Mouse (Mus musculus) neutrophil, adult 59 days (primary cell): ENCODE results near the gene Zic1. TPM values are rescaled to one million over a fixed set of nuclear protein-coding genes. Genes with fewer than 3 reads are reported as not detected.

Experiments used
- total RNA-seq, 2 experiments: library from RNA; stranded (reverse); gene quantifications; 1 replicate in 1 of 2; 2 replicates in 1 of 2; pipeline ENCODE4 v1.2.4; 2023

Gene Zic1
- not detected for total RNA-seq

DNA sequence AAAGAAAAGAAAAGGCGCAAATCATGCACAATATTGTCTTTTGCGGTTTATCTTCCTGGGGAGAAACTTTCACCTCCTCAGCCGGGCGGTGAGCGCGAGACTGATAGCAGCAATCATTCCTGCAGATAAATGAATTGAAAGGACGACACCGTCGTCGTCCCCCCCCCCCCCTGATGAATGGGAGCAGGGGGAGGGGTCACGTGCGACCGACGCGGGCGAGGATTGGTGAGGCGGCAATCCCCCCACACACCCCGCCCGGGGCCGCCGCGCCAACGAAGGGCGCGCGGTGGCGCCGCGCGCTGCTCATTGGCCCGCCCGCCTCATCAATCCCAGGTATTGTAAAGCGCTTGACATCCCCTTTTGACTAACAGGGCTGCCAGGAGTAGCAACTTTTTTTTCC, at the start of gene Zic1:
Gene Zic1, minus strand, starts transcription at position 147 of the 400 bp plus-strand sequence.

DNA sequence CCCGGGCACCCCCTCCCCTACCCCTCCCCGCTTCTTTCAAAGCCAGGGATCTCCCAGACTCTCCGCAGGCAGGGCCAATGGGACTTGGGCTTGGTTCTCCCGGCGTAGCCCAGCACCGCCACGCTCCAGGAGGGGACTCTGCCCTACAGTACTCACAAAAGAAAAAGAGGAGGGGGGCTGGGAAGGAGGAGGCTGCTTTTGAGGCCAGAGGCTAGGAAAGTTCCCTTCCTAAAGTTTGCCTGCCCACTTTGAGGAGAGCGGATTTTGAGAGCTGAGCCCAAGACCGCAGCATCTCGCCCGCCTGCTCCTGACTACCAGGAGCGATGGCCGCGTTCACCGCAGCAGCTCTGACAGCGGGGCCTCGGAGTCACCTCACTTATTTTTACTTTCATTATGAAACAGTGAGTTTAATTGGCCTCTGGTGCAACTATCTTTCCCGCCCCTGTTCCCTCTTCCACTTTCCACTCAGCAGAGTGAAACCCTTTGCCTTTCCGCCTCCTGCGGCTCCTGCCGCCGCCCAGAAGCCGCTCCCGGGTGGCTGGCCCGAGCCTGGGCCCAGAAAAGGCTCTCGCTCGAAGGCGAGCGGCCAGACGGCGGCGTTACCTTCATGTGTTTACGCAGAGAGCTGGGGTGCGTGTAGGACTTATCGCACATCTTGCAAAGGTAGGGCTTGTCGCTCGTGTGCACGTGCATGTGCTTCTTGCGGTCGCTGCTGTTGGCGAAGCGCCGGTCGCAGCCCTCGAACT, 3.6 kb downstream of the Zic1 start, which contains the start of gene Zic4:
Gene Zic4, plus strand, starts transcription at position 558 of the 746 bp plus-strand sequence.

Other genes with a start within 250 kb of the Zic1 start
- gene Zic4, start 3.4 kb downstream of the Zic1 start, total RNA-seq: not detected